Mouse (Mus musculus) kidney, adult 2 months (tissue): ENCODE results near the gene Mtpn.

Experiments used
- CTCF ChIP-seq: fragments of 200-500 bp; conservative IDR thresholded peaks from 2 replicates; pipeline ENCODE4 v1.5.1; 2011; ENCODE audit warnings: low read depth, mild to moderate bottlenecking, control low read depth, low read length, moderate library complexity, mixed read lengths; ENCODE audit not compliant: insufficient read depth, insufficient read length
- POLR2A ChIP-seq: fragments of 200-500 bp; IDR thresholded peaks from one replicate; pipeline ENCODE4 v1.6.1; 2011; ENCODE audit warnings: low read depth, low read length, control low read depth

- no peak for TF ChIP-seq POLR2A
- TF ChIP-seq CTCF: no peak
Observed at GRCm38 (mm10) chr6:35513362-35513761, 26.3 kb downstream of the Mtpn start.
